Mouse (Mus musculus) heart, embryonic 12.5 days (tissue): ENCODE measurements at regions not wholly inside any gene's neighbourhood (a gene's known extent, or its start where the extent isn't known, plus 50 kb on each side); places are given as distances from the start of the nearest gene placed in this dataset.

Experiments
- ATAC-seq: fragments of 200-750 bp; cut with Nextera tagmentation; 2 replicates; pipeline ENCODE4 v1.8.0; 2017; ENCODE audit warnings: moderate TSS enrichment, moderate library complexity; ENCODE audit not compliant: insufficient number of reproducible peaks, low FRiP score
- H3K27ac ChIP-seq: fragments of 300-500 bp; sonication (generic); 2 replicates; pipeline ENCODE4 v1.5.1; 2016; ENCODE audit warnings: mild to moderate bottlenecking, moderate library complexity; ENCODE audit not compliant: poor library complexity, severe bottlenecking
- H3K27me3 ChIP-seq: fragments of 300-500 bp; sonication (generic); replicated peaks from 2 replicates; pipeline ENCODE4 v1.6.1; 2016; ENCODE audit warnings: mild to moderate bottlenecking, moderate library complexity
- H3K36me3 ChIP-seq: fragments of 300-500 bp; sonication (generic); 2 replicates; pipeline ENCODE4 v1.6.1; 2016; ENCODE audit warnings: mild to moderate bottlenecking, moderate library complexity
- H3K4me1 ChIP-seq: fragments of 300-500 bp; sonication (generic); replicated peaks from 2 replicates; pipeline ENCODE4 v1.6.1; 2016; ENCODE audit warnings: mild to moderate bottlenecking
- H3K4me2 ChIP-seq: fragments of 300-500 bp; sonication (generic); 2 replicates; pipeline ENCODE4 v1.6.1; 2016; ENCODE audit warnings: mild to moderate bottlenecking, moderate library complexity
- H3K4me3 ChIP-seq: fragments of 300-500 bp; sonication (generic); 2 replicates; pipeline ENCODE4 v1.5.1; 2016; ENCODE audit warnings: mild to moderate bottlenecking
- H3K9ac ChIP-seq: fragments of 300-500 bp; sonication (generic); 2 replicates; pipeline ENCODE4 v1.6.1; 2016; ENCODE audit warnings: mild to moderate bottlenecking, moderate library complexity
- H3K9me3 ChIP-seq: fragments of 300-500 bp; sonication (generic); replicated peaks from 2 replicates; pipeline ENCODE4 v1.6.1; 2016; ENCODE audit warnings: mild to moderate bottlenecking, moderate library complexity
- WGBS: fragments of 180-500 bp; shearing (Covaris S2); methylation state at CpG from one replicate; pipeline ENCODE4 v1.1.7; 2016; 5-methylcytosine and 5-hydroxymethylcytosine counted together

DNA sequence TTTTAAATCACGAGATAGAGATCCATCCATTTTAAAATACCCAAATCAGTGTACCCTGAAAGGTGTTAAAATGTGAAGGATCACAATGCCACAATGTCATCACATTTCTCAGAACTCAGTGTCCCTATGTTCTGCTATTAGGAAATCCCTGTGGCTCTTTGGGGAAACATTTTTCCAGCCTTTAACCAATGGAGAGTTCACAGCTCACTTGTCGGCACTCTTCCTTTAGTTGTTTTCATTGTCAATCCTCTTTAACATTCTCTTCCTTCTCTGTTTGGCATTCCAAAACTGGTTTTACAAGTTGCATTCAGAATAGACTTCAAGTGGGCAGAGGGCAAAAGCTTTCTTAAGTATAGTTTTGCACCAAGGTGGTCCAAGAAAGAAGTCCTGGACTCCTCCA, 406.9 kb upstream of the Pik3r1 start:
- no peak overlapping the region for H3K27ac ChIP-seq
- WGBS = 79% methylated on average over 2 of the region's 2 CpGs
- H3K4me2 ChIP-seq = no peak overlapping the region
- no peaks in the 10 kb centered on the region for H3K36me3 ChIP-seq
- no peaks in the 10 kb centered on the region for H3K4me1 ChIP-seq
- ATAC-seq = no peak
- H3K27me3 ChIP-seq = no peaks in the 10 kb centered on the region
- H3K4me3 ChIP-seq = no peak overlapping the region
- H3K9me3 ChIP-seq = no peaks in the 10 kb centered on the region
- H3K9ac ChIP-seq = no peak overlapping the region

DNA sequence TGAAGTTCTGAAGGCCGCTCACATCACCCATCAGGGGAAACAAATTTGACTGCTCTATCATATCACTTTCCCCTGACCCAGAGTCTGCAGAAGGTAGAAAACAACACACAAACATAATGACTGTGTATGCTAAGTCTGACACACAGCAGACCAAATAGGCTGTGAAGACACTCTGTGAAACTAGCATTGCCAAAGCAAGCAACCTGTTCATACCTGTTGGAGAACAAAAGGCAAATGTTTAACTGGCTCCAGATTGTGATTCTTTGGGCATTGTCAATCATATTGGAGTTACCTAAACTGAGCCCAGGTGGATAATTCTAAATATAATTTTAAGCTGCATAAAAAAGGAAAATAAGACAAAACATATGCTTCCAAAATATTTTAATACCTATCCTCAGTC, 407.4 kb upstream of the Pik3r1 start:
- Histone ChIP-seq H3K9me3 (no peaks in the 10 kb centered on the region), H3K36me3 (no peaks in the 10 kb centered on the region), H3K27ac (no peak overlapping the region), H3K4me2 (no peak overlapping the region), H3K27me3 (no peaks in the 10 kb centered on the region), H3K4me1 (no peaks in the 10 kb centered on the region), H3K9ac (no peak overlapping the region), H3K4me3 (no peak overlapping the region)
- no peak for ATAC-seq
- 79% methylated on average over 1 of the region's 1 CpGs for WGBS

DNA sequence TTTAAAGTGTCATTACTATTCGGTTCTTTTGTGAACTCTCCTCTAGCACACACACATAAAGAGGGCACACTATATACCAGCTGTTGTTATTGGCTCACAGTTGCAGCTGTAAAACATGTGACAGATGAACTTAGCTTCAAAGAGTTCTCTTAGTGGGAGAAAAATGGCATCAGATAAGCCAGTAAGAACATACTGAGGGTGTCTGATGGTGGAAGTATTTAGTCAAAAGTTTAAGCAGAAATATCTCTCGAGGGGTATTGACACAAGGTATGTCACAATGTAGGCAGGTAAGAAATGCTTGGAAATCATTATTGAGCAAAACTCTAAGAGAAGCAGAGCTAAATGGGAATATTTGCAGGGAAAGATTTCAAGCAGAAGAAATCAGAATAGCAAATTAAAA, 408.4 kb upstream of the Pik3r1 start:
- H3K27ac ChIP-seq = no peak overlapping the region
- 69% methylated on average over 2 of the region's 2 CpGs for WGBS

DNA sequence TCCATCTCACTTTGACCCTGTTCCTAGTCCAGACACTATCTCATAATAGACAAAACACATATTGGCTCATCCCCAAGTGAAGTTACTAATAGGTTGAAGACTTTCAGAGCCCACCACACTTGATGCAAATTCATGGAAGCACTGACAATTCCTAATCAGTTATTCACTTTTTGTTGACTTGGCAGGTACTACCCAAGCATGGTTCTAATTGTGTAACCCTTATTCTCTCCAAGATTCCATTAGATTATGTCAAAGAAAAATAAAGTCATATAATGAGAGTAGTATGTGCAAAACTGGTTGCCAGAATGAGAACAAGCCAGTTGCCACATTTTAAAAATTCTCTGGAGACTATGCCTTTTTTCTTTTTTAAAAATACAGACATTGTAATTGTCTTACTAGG, 426.7 kb upstream of the Pik3r1 start:
- H3K9ac ChIP-seq = no peak overlapping the region
- ATAC-seq = no peak

More for the DNA sequence above, 408.4 kb upstream of the Pik3r1 start:
- no peaks in the 10 kb centered on the region for H3K36me3 ChIP-seq
- no peak overlapping the region for H3K4me3 ChIP-seq
- no peak for ATAC-seq
- no peak overlapping the region for H3K9ac ChIP-seq
- H3K27me3 ChIP-seq = no peaks in the 10 kb centered on the region
- H3K9me3 ChIP-seq = no peaks in the 10 kb centered on the region
- H3K4me1 ChIP-seq = no peaks in the 10 kb centered on the region
- H3K4me2 ChIP-seq = no peak overlapping the region

DNA sequence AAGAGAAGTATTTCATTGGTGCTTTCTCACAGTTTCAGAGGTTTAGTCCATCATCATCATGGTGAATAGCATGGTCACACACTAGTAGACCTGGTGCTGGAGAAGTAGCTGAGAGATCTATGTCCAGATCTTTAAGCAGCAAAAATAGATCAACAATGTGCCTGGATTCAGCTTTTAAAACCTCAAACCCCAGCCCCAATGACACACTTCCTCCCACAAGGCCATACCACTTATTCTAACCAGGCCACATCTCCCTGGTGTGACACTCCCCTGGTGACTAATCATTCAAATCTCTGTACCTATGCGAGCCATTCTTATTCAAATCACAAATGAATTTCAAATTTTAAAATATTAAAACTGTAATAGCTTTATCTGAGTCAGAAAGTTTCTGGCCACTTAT, 434.3 kb upstream of the Pik3r1 start:
- WGBS = 79% methylated on average over 1 of the region's 1 CpGs
- Histone ChIP-seq H3K9ac (no peak overlapping the region), H3K36me3 (no peaks in the 10 kb centered on the region), H3K4me1 (no peaks in the 10 kb centered on the region), H3K4me2 (no peak overlapping the region), H3K4me3 (no peak overlapping the region), H3K27me3 (no peaks in the 10 kb centered on the region), H3K9me3 (no peaks in the 10 kb centered on the region), H3K27ac (no peak overlapping the region)
- ATAC-seq = no peak

More for the DNA sequence above, 426.7 kb upstream of the Pik3r1 start:
- H3K4me2 ChIP-seq = no peak overlapping the region
- no peak overlapping the region for H3K4me3 ChIP-seq
- H3K4me1 ChIP-seq = no peaks in the 10 kb centered on the region
- no peaks in the 10 kb centered on the region for H3K9me3 ChIP-seq
- H3K27ac ChIP-seq = no peak overlapping the region
- H3K27me3 ChIP-seq = no peaks in the 10 kb centered on the region
- H3K36me3 ChIP-seq = no peaks in the 10 kb centered on the region

DNA sequence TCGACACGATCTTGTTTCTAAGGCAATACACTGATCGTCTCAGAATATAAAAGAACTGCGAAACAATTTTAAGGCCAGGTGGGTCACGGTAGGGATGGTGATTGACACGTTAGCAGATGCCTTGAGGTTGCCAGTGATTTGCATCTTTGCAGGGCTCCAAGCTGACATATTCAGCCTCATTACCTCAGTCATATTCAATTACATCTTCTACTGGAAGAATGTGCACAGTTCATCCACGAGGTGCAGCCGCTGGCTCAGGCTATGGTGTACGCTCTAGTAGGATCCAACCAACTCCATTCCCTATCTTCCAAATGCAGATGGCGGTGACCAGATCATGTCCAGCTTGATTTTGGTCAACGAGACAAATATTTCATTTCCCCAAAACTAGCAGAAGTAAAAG, 450.5 kb upstream of the Pik3r1 start:
- no peak for ATAC-seq
- Histone ChIP-seq H3K27ac (no peak overlapping the region), H3K9me3 (no peaks in the 10 kb centered on the region; the same call in 1 of the 2 replicates), H3K36me3 (no peaks in the 10 kb centered on the region), H3K4me3 (no peak overlapping the region), H3K4me2 (no peak overlapping the region), H3K9ac (no peak overlapping the region), H3K4me1 (no peaks in the 10 kb centered on the region), H3K27me3 (no peaks in the 10 kb centered on the region)
- 87% methylated on average over 11 of the region's 11 CpGs for WGBS

DNA sequence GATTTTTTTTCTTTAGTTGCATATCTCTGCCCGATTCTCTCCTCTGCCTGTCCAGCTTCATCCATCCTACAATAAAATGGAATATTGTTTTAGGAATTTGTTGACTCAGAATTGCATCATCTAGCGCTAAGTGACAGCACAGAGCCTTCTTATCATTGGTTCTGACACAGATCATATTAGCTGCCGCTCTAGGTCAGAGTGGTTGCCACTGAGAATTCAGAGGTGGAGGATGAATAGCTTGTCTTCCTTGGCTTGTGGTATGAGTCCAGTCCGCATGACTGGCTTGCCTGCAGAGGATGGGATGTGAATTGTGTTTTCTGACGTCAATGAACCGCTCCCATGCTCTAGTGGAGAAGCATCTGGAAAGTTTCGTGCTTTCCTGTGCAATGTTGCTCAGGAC, 462.3 kb upstream of the Cd180 start:
- Histone ChIP-seq H3K27ac (no peak overlapping the region), H3K4me3 (no peak overlapping the region), H3K36me3 (no peaks in the 10 kb centered on the region), H3K9me3 (no peaks in the 10 kb centered on the region), H3K4me1 (0 out of 2 replicates have a peak, but pooled peaks cover 4% of the 10 kb centered on the region), H3K9ac (no peak overlapping the region), H3K27me3 (no peaks in the 10 kb centered on the region), H3K4me2 (no peak overlapping the region)
- WGBS = 64% methylated on average over 7 of the region's 7 CpGs
- no peak for ATAC-seq

DNA sequence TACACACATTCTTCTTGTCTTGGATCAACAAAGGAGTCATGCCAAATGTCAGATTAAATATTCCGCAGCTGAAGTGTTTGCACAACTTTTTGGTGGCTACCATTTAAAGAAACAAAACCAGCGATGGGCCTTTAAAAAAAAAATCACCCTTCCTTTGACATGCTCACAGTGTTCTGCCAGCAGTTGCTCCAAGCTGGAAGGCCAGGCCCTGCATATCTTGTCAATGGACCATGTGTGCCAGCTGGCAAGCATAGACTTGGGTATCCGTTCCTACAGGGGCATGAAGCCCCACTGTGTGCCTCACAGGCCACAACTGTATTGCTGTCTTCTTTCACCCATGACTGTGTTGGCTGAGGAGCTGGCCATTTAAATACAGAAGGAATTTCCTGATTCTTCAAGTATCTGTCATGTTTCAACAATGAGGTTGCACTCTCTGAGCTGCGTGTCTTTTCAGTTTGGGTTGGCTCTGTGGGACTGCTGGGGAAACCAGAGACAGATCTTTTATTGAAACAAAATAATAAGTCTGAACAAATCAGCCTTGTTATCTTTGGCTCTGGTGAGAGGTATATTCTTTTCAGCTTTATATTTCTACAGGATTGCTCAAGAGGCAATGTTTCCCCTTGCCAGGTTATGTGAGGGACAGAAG, 460.9 kb upstream of the Cd180 start:
- H3K9ac ChIP-seq = no peak overlapping the region
- H3K4me1 ChIP-seq = 0 out of 2 replicates have a peak, but pooled peaks cover 4% of the 10 kb centered on the region
- H3K27me3 ChIP-seq = no peaks in the 10 kb centered on the region
- no peak for ATAC-seq
- H3K36me3 ChIP-seq = no peaks in the 10 kb centered on the region
- H3K9me3 ChIP-seq = no peaks in the 10 kb centered on the region
- H3K4me3 ChIP-seq = no peak overlapping the region
- no peak overlapping the region for H3K4me2 ChIP-seq
- no peak overlapping the region for H3K27ac ChIP-seq
- WGBS = 65% methylated on average over 4 of the region's 4 CpGs

DNA sequence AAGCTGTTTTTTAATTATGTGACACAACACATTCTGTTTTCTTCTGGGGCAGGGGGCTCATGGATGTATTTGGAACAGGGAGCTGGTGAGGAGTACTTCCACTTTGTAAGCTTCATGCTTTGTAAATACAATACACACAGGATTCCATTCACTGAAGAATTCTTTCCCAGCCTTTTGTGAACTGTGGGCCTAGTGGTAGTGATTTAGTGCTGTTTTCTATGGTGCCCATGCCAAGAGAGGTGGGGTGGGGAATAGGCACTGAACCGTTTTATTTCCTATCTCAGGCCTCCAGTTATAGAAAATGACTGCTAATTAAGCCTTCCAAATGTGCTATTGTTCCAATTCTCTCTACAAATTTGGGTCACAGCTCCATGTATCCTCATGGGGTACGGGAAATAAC, 442.5 kb upstream of the Cd180 start:
- no peak overlapping the region for H3K9ac ChIP-seq
- 83% methylated on average over 2 of the region's 2 CpGs for WGBS
- H3K27me3 ChIP-seq = no peaks in the 10 kb centered on the region
- ATAC-seq = no peak
- no peak overlapping the region for H3K4me2 ChIP-seq
- no peaks in the 10 kb centered on the region for H3K36me3 ChIP-seq
- no peaks in the 10 kb centered on the region for H3K9me3 ChIP-seq
- H3K4me1 ChIP-seq = no peaks in the 10 kb centered on the region
- H3K4me3 ChIP-seq = no peak overlapping the region
- H3K27ac ChIP-seq = no peak overlapping the region

DNA sequence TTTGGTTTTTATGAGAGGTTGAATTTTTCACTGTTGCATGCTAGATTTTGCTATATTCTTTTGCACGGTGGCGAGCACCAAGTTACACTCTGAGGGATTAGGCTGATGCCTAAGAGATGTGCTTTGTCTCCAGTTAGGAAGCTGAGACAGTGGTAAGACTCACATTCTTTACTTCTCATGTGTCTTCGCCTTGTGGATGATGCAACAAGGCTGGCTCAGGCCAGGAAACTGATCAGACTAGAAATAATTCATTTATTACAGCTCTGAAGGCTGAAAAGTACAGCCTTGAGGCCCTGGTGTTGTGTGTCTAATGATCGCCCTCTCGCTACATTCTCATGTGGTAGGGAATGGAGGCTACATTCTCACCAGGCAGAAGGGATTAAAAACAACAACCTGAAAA, 441.6 kb upstream of the Cd180 start:
- no peak for ATAC-seq
- Histone ChIP-seq H3K27me3 (no peaks in the 10 kb centered on the region), H3K27ac (no peak overlapping the region), H3K4me1 (no peaks in the 10 kb centered on the region), H3K36me3 (no peaks in the 10 kb centered on the region), H3K4me3 (no peak overlapping the region), H3K9ac (no peak overlapping the region), H3K4me2 (no peak overlapping the region), H3K9me3 (no peaks in the 10 kb centered on the region)
- WGBS = 94% methylated on average over 5 of the region's 5 CpGs

DNA sequence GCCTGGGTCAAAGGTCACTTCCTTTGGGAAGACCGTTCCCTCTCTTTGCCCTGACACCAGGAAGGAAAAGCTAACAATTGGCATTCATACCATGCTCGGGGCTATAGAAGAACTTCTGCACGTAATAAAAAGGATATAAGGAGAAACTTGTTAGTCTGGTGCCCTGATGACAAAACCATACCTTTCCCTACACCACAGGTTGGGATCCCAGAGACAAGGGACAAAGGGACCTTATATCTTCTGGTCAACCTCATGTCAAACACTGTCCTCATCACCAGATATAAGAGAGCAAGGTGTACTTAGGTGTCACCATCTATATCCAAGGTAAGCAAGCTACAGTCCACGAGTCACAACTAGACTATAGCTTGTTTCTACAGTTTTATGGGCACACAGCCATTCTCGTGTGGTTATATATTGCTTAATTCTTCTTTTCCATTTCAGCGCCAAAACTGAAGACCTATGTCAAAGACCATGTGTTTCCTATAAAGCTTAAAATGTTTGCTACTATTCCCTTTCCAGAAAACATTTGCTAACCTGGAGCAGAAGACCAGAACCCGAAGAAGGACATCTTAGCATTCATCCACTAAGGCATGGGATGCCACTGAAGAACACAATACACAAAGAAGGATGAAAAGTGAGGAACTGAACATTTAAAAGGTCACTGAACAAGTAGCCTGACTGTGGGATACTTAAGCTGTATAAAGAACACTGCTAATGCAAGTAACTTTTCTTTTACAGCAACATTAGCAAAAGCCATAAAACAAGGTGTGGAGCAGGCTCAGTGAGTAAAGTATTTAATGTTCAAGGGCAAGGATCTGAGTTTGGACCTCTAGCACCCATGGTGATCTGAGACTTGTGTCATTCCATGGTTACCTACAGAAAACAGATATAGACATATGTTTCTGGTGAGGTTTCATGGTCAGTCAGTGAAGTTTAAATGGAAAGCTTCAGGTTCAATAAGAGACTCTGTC, 437.7 kb upstream of the Cd180 start:
- 67% methylated on average over 7 of the region's 7 CpGs for WGBS
- no peak overlapping the region for H3K9ac ChIP-seq
- H3K36me3 ChIP-seq = no peaks in the 10 kb centered on the region
- H3K27ac ChIP-seq = no peak overlapping the region
- no peak overlapping the region for H3K4me3 ChIP-seq
- H3K9me3 ChIP-seq = no peaks in the 10 kb centered on the region
- H3K4me2 ChIP-seq = no peak overlapping the region
- no peak for ATAC-seq
- no peaks in the 10 kb centered on the region for H3K27me3 ChIP-seq
- H3K4me1 ChIP-seq = no peaks in the 10 kb centered on the region
